Mouse (Mus musculus) neural tube, embryonic 11.5 days (tissue): ENCODE data around the gene Ypel2. TPM values are rescaled to one million over a fixed set of nuclear protein-coding genes. Genes with fewer than 3 reads are reported as not detected.
A peak's percentile ranks its signal among the peaks of the same experiment; 100 is the strongest.

Source experiments
- ATAC-seq: fragments of 200-750 bp; cut with Nextera tagmentation; 2 replicates; pipeline ENCODE4 v1.8.0; 2017; ENCODE audit warnings: moderate number of reproducible peaks, mild to moderate bottlenecking, moderate TSS enrichment, moderate library complexity; ENCODE audit not compliant: insufficient read depth, low FRiP score, low TSS enrichment
- DNase-seq: peaks from one replicate; pipeline ENCODE4 v3.0.0-alpha.2; 2015; ENCODE audit warnings: low spot score
- H3K27ac ChIP-seq: fragments of 300-500 bp; sonication (generic); 2 replicates; pipeline ENCODE4 v1.5.1; 2014; ENCODE audit warnings: low read depth, mild to moderate bottlenecking, low read length
- H3K27me3 ChIP-seq: fragments of 300-500 bp; sonication (generic); 2 replicates; pipeline ENCODE4 v1.6.1; 2014; ENCODE audit warnings: mild to moderate bottlenecking, low read length, mixed read lengths; ENCODE audit not compliant: control insufficient read depth, insufficient read depth
- H3K36me3 ChIP-seq: fragments of 300-500 bp; sonication (generic); 2 replicates; pipeline ENCODE4 v1.6.1; 2014; ENCODE audit warnings: mild to moderate bottlenecking, low read length, moderate library complexity, mixed read lengths; ENCODE audit not compliant: control insufficient read depth, insufficient read depth
- H3K4me1 ChIP-seq: fragments of 300-500 bp; sonication (generic); 2 replicates; pipeline ENCODE4 v1.6.1; 2014; ENCODE audit warnings: low read length, mixed read lengths; ENCODE audit not compliant: control insufficient read depth, insufficient read depth
- H3K4me2 ChIP-seq: fragments of 300-500 bp; sonication (generic); 2 replicates; pipeline ENCODE4 v1.6.1; 2014; ENCODE audit warnings: low read depth, mild to moderate bottlenecking, moderate library complexity
- H3K4me3 ChIP-seq: fragments of 300-500 bp; sonication (generic); 2 replicates; pipeline ENCODE4 v1.5.1; 2014; ENCODE audit warnings: low read depth, low read length
- H3K9ac ChIP-seq: fragments of 300-500 bp; sonication (generic); 2 replicates; pipeline ENCODE4 v1.6.1; 2014; ENCODE audit warnings: mild to moderate bottlenecking, low read length
- H3K9me3 ChIP-seq: fragments of 300-500 bp; sonication (generic); 2 replicates; pipeline ENCODE4 v1.6.1; 2016; ENCODE audit warnings: low read length; ENCODE audit not compliant: control insufficient read depth
- WGBS: fragments of 180-500 bp; shearing (Covaris S2); extraction: QIAGEN DNeasy Blood & Tissue Kit; methylation state at CpG from one replicate; pipeline ENCODE4 v1.1.7; 2014; 5-methylcytosine and 5-hydroxymethylcytosine counted together
- polyA plus RNA-seq: library from polyadenylated mRNA; unstranded; fragments of >200 nt; fragmentation: Nextera tagmentation; extraction: Ambion mirVana; gene quantifications from 2 replicates; pipeline ENCODE4 v1.2.1, GENCODE M21; 2014

The Ypel2 gene
- polyA plus RNA-seq, 1 experiment from 2014 or later: 7.0 TPM

GRCm38 (mm10) chr11:86971057-86971753 lies 22.3 kb downstream of the Ypel2 start:
- Histone ChIP-seq H3K27ac (no peak overlapping the region), H3K4me1 (peaks cover 29% of the 10 kb centered on the region), H3K9ac (no peak overlapping the region), H3K4me2 (no peak overlapping the region), H3K36me3 (no peaks in the 10 kb centered on the region), H3K9me3 (no peaks in the 10 kb centered on the region), H3K4me3 (no peak overlapping the region), H3K27me3 (no peaks in the 10 kb centered on the region)
- 65% methylated on average over 7 of the region's 7 CpGs for WGBS
- DNase-seq (no peak), ATAC-seq (no peak)

GRCm38 (mm10) chr11:86969041-86969821 lies 24.3 kb downstream of the Ypel2 start:
- Histone ChIP-seq H3K9me3 (no peaks in the 10 kb centered on the region), H3K27ac (peak overlapping the region; percentile 81), H3K9ac (0 out of 2 replicates have a peak overlapping the region, but pooled peaks have one; percentile 6), H3K27me3 (no peaks in the 10 kb centered on the region), H3K4me1 (peaks cover 29% of the 10 kb centered on the region), H3K4me2 (no peak overlapping the region; the same call in 1 of the 2 replicates), H3K36me3 (no peaks in the 10 kb centered on the region), H3K4me3 (no peak overlapping the region)
- ATAC-seq: peak; percentile 60
- 25% methylated on average over 13 of the region's 13 CpGs for WGBS
- peak; percentile 63 for DNase-seq

GRCm38 (mm10) chr11:86967506-86967905 lies 26.0 kb downstream of the Ypel2 start:
- ATAC-seq (no peak), DNase-seq (no peak)
- WGBS: 93% methylated on average over 9 of the region's 9 CpGs
- no peak overlapping the region for H3K27ac ChIP-seq
- no peak overlapping the region for H3K9ac ChIP-seq
- no peaks in the 10 kb centered on the region for H3K9me3 ChIP-seq
- no peaks in the 10 kb centered on the region for H3K27me3 ChIP-seq
- no peak overlapping the region for H3K4me3 ChIP-seq
- no peaks in the 10 kb centered on the region for H3K36me3 ChIP-seq
- H3K4me1 ChIP-seq: peaks cover 25% of the 10 kb centered on the region
- no peak overlapping the region for H3K4me2 ChIP-seq

- DNase-seq (no peak), ATAC-seq (no peak)
- Histone ChIP-seq H3K9ac (no peak overlapping the region), H3K9me3 (no peaks in the 10 kb centered on the region), H3K4me1 (peaks cover 23% of the 10 kb centered on the region), H3K36me3 (no peaks in the 10 kb centered on the region), H3K27me3 (no peaks in the 10 kb centered on the region), H3K4me3 (no peak overlapping the region), H3K4me2 (no peak overlapping the region), H3K27ac (no peak overlapping the region)
- 90% methylated on average over 3 of the region's 3 CpGs for whole genome bisulfite sequencing
These were observed 26.8 kb downstream of the Ypel2 start for GRCm38 (mm10) chr11:86966696-86967095.

- ATAC-seq (no peak), DNase-seq (no peak)
- Histone ChIP-seq H3K9me3 (no peaks in the 10 kb centered on the region), H3K4me2 (no peak overlapping the region), H3K36me3 (no peaks in the 10 kb centered on the region), H3K27ac (no peak overlapping the region), H3K27me3 (no peaks in the 10 kb centered on the region), H3K9ac (no peak overlapping the region), H3K4me1 (peaks cover 25% of the 10 kb centered on the region), H3K4me3 (no peak overlapping the region)
- 93% methylated on average over 5 of the region's 5 CpGs for WGBS
These were observed 28.4 kb downstream of the Ypel2 start for GRCm38 (mm10) chr11:86965079-86965478.

GRCm38 (mm10) chr11:86963698-86964097 lies 29.8 kb downstream of the Ypel2 start:
- DNase-seq: no peak
- H3K4me3 ChIP-seq: no peak overlapping the region
- H3K27ac ChIP-seq: no peak overlapping the region
- H3K4me1 ChIP-seq: peaks cover 15% of the 10 kb centered on the region
- whole genome bisulfite sequencing: 90% methylated on average over 10 of the region's 10 CpGs
- H3K9ac ChIP-seq: no peak overlapping the region
- H3K27me3 ChIP-seq: no peaks in the 10 kb centered on the region
- no peaks in the 10 kb centered on the region for H3K36me3 ChIP-seq
- H3K9me3 ChIP-seq: no peaks in the 10 kb centered on the region
- H3K4me2 ChIP-seq: no peak overlapping the region
- no peak for ATAC-seq

GRCm38 (mm10) chr11:86963027-86963426 lies 30.5 kb downstream of the Ypel2 start:
- no peak for DNase-seq
- Histone ChIP-seq H3K4me1 (peaks cover 14% of the 10 kb centered on the region; the same call in 1 of the 2 replicates), H3K4me3 (no peak overlapping the region), H3K9me3 (no peaks in the 10 kb centered on the region), H3K36me3 (no peaks in the 10 kb centered on the region), H3K27ac (no peak overlapping the region), H3K27me3 (no peaks in the 10 kb centered on the region), H3K9ac (no peak overlapping the region), H3K4me2 (no peak overlapping the region)
- ATAC-seq: no peak
- 55% methylated on average over 1 of the region's 1 CpGs for WGBS

- Histone ChIP-seq H3K4me2 (no peak overlapping the region), H3K36me3 (no peaks in the 10 kb centered on the region), H3K9me3 (no peaks in the 10 kb centered on the region), H3K9ac (no peak overlapping the region), H3K4me1 (peaks cover 15% of the 10 kb centered on the region; the same call in 1 of the 2 replicates), H3K4me3 (no peak overlapping the region), H3K27ac (no peak overlapping the region), H3K27me3 (no peaks in the 10 kb centered on the region)
- no peak for ATAC-seq
- WGBS: 63% methylated on average over 2 of the region's 2 CpGs
- no peak for DNase-seq
These were observed 31.1 kb downstream of the Ypel2 start for GRCm38 (mm10) chr11:86962362-86962761.
